In the genomic region with DNA sequence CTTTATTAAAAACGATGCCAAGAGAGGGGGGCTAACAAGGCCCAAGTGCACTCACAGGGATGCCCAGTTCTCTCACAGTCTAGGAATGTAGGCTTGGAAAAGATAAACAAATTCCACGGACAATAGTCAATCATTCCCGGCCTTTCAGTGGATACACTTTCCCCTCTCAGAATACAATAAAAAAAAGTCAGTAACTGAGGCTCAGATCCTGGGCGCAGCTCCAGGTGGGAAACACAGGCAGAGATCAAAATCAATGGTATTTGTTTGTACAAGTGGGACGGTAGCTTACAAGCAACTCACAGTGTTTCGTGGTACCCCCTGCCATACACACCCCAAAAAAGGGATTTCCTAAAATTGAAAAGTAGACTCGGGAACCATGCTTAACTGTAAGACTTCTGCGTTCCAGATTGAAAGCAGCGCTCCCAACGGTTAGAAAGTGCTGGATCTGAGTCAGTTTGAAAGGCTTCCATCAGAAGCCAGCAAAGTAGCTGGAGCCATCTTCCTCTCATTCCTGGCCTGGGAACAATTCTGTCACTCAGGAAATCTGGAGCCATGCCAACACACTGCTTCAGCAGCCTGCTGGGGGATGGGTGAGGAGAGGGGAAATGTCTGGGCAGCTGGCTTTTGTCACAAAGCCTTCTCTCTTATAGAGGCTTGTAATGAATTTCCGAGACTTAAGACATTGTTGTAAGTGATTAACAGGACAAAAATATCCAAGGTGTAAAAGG, we compare ENCODE assay signal across 8 mouse cellular contexts.
A peak's percentile ranks its signal among the peaks of the same experiment; 100 is the strongest.
DNase-seq lines count a peak whose midpoint lies in the region; ATAC-seq and TF ChIP-seq lines count a peak whose summit lies in the region.

No protein-coding gene starts in this region.

- no peaks in the 10 kb centered on the region for H3K27me3 ChIP-seq in heart, embryonic 10.5 days (ENCODE audit: insufficient read depth, poor library complexity, severe bottlenecking)
- H3K27me3 ChIP-seq in liver, embryonic 12.5 days (replicated peaks), result no peaks in the 10 kb centered on the region
- no peaks in the 10 kb centered on the region for H3K27me3 ChIP-seq in neural tube, embryonic 15.5 days (replicated peaks)

- H3K9ac ChIP-seq in liver, embryonic 12.5 days, result no peak overlapping the region
- no peak overlapping the region for H3K9ac ChIP-seq in neural tube, embryonic 15.5 days (replicated peaks)

- WGBS in heart, embryonic 10.5 days, result 27% methylated on average over 11 of the region's 11 CpGs
- 60% methylated on average over 11 of the region's 11 CpGs for WGBS in liver, embryonic 12.5 days (ENCODE audit: insufficient replicate concordance)
- 38% methylated on average over 11 of the region's 11 CpGs for WGBS in neural tube, embryonic 15.5 days

- no peaks in the 10 kb centered on the region for H3K36me3 ChIP-seq in heart, embryonic 10.5 days
- H3K36me3 ChIP-seq in liver, embryonic 12.5 days, result no peaks in the 10 kb centered on the region
- no peaks in the 10 kb centered on the region for H3K36me3 ChIP-seq in neural tube, embryonic 15.5 days

- H3K4me2 ChIP-seq in liver, embryonic 12.5 days, result 0 out of 2 replicates have a peak overlapping the region, but pooled peaks have one; percentile 8
- peak overlapping the region; percentile 2; the same call in 1 of the 2 replicates for H3K4me2 ChIP-seq in neural tube, embryonic 15.5 days

- peak; percentile 24 for DNase-seq in kidney, adult 9 months
- DNase-seq in kidney, adult 18-20 months, result no peak
- DNase-seq in heart, embryonic 10.5 days (ENCODE audit: low spot score), result peak; percentile 91
- DNase-seq in kidney, postnatal 25 days, result peak; percentile 61 to 63
- DNase-seq in thymus, postnatal 14 days, result no peak

- peak overlapping the region; percentile 88 for H3K27ac ChIP-seq in embryonic fibroblast, embryonic 13.5 days (ENCODE audit: insufficient read depth, low read length)
- H3K27ac ChIP-seq in heart, embryonic 10.5 days, result peak overlapping the region; percentile 83
- no peak overlapping the region for H3K27ac ChIP-seq in liver, embryonic 12.5 days
- peak overlapping the region; percentile 33 for H3K27ac ChIP-seq in neural tube, embryonic 15.5 days (replicated peaks)

- H3K9me3 ChIP-seq in heart, embryonic 10.5 days, result no peaks in the 10 kb centered on the region
- no peaks in the 10 kb centered on the region for H3K9me3 ChIP-seq in liver, embryonic 12.5 days (replicated peaks)
- H3K9me3 ChIP-seq in neural tube, embryonic 15.5 days (replicated peaks), result no peaks in the 10 kb centered on the region

- no peak for TF ChIP-seq CTCF in embryonic fibroblast, embryonic 13.5 days (IDR thresholded peaks at IDR 0.05; ENCODE audit: borderline replicate concordance, insufficient read depth, low read length)

- 0 out of 2 replicates have a peak, but pooled peaks have one; percentile 13 for ATAC-seq in liver, embryonic 12.5 days
- ATAC-seq in neural tube, embryonic 15.5 days (ENCODE audit: low FRiP score), result peak; percentile 75

- no peak overlapping the region for H3K4me3 ChIP-seq in embryonic fibroblast, embryonic 13.5 days (ENCODE audit: insufficient read depth, low read length)
- peak overlapping the region; percentile 10; the same call in 1 of the 2 replicates for H3K4me3 ChIP-seq in heart, embryonic 10.5 days
- no peak overlapping the region for H3K4me3 ChIP-seq in liver, embryonic 12.5 days
- H3K4me3 ChIP-seq in neural tube, embryonic 15.5 days (replicated peaks), result no peak overlapping the region

- TF ChIP-seq POLR2A in embryonic fibroblast, embryonic 13.5 days (IDR thresholded peaks at IDR 0.05; ENCODE audit: low read depth, low read length), result no peak

- peaks cover 13% of the 10 kb centered on the region for H3K4me1 ChIP-seq in embryonic fibroblast, embryonic 13.5 days (ENCODE audit: control insufficient read depth, insufficient read depth, low read length)
- peaks cover 37% of the 10 kb centered on the region for H3K4me1 ChIP-seq in heart, embryonic 10.5 days
- H3K4me1 ChIP-seq in liver, embryonic 12.5 days, result peaks cover 20% of the 10 kb centered on the region; the same call in 1 of the 2 replicates
- H3K4me1 ChIP-seq in neural tube, embryonic 15.5 days, result peaks cover 25% of the 10 kb centered on the region

Comparison
In these comparisons a context has a peak if more than half of its experiments do, and no peak if none do; other contexts are left out.
1. DNase-seq: peak in kidney, adult 9 months (single experiment), heart, embryonic 10.5 days (single experiment) and kidney, postnatal 25 days (2 of 2); none in kidney, adult 18-20 months (single experiment) and thymus, postnatal 14 days (single experiment).